ENCODE assay signal across 8 mouse cellular contexts in the genomic region with DNA sequence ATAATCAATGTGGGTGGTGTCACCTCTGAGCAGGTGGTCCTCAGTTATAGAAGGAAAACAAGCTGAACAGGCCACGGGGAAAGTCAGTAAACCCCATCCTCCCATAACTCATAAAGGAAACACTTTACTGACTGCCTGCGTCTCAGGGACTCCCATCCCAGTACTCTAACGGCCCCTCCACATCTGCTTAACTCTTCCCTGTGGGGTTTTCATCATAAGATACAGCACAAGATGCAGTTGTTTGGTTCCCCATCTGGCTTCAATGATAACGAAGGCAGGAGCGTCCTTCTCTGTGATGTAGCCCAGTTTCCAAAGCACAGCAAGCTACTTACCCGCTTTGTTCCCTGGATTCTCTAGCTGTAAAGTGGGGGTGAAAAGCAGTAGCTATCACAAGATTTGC. TPM values are rescaled to one million over a fixed set of nuclear protein-coding genes. Genes with fewer than 3 reads are reported as not detected.
A peak's percentile ranks its signal among the peaks of the same experiment; 100 is the strongest.
DNase-seq lines count a peak whose midpoint lies in the region; ATAC-seq lines count a peak whose summit lies in the region.

No protein-coding gene starts in this region.

- peak overlapping the region; percentile 83 for H3K9ac ChIP-seq in heart, embryonic 16.5 days (ENCODE audit: low read length)
- H3K9ac ChIP-seq in embryonic facial prominence, embryonic 14.5 days (ENCODE audit: low read depth, low read length) = peak overlapping the region; percentile 80
- peak overlapping the region; percentile 84 for H3K9ac ChIP-seq in limb, embryonic 11.5 days (ENCODE audit: low read length)
- peak overlapping the region; percentile 66 for H3K9ac ChIP-seq in neural tube, embryonic 12.5 days

- DNase-seq in heart, adult 9 months (ENCODE audit: low spot score in 2 of 2) = no peak
- DNase-seq in embryonic facial prominence, embryonic 14.5 days (ENCODE audit: low spot score) = no peak
- no peak for DNase-seq in limb, embryonic 11.5 days (ENCODE audit: low spot score)
- DNase-seq in T-cell, adult 2 months (ENCODE audit: low spot score) = no peak
- DNase-seq in thymus, postnatal 25 days = no peak
- no peak for DNase-seq in embryo, embryonic 9.5 days (ENCODE audit: extremely low spot score)

- H3K9me3 ChIP-seq in heart, embryonic 16.5 days (replicated peaks; ENCODE audit: control insufficient read depth, low read length) = no peaks in the 10 kb centered on the region
- H3K9me3 ChIP-seq in embryonic facial prominence, embryonic 14.5 days (ENCODE audit: control insufficient read depth, low read length) = no peaks in the 10 kb centered on the region
- no peaks in the 10 kb centered on the region for H3K9me3 ChIP-seq in limb, embryonic 11.5 days (ENCODE audit: control insufficient read depth, low read length)
- no peaks in the 10 kb centered on the region for H3K9me3 ChIP-seq in neural tube, embryonic 12.5 days

- H3K4me1 ChIP-seq in heart, embryonic 16.5 days (ENCODE audit: control insufficient read depth, insufficient read depth, low read length) = peaks cover 32% of the 10 kb centered on the region
- peaks cover 12% of the 10 kb centered on the region; the same call in 1 of the 2 replicates for H3K4me1 ChIP-seq in embryonic facial prominence, embryonic 14.5 days (ENCODE audit: control insufficient read depth, insufficient read depth, low read length)
- 0 out of 2 replicates have a peak, but pooled peaks cover 3% of the 10 kb centered on the region for H3K4me1 ChIP-seq in limb, embryonic 11.5 days (ENCODE audit: control insufficient read depth, insufficient read depth, low read length)
- peaks cover 37% of the 10 kb centered on the region for H3K4me1 ChIP-seq in neural tube, embryonic 12.5 days

- H3K4me3 ChIP-seq in heart, embryonic 16.5 days (ENCODE audit: low read length) = peak overlapping the region; percentile 64
- peak overlapping the region; percentile 46 for H3K4me3 ChIP-seq in embryonic facial prominence, embryonic 14.5 days (ENCODE audit: low read depth, low read length)
- H3K4me3 ChIP-seq in limb, embryonic 11.5 days (ENCODE audit: low read depth, low read length) = peak overlapping the region; percentile 27
- peak overlapping the region; percentile 33 for H3K4me3 ChIP-seq in neural tube, embryonic 12.5 days

- H3K36me3 ChIP-seq in heart, embryonic 16.5 days (ENCODE audit: control insufficient read depth, insufficient read depth) = peaks cover 6% of the 10 kb centered on the region; the same call in 1 of the 2 replicates
- no peaks in the 10 kb centered on the region for H3K36me3 ChIP-seq in embryonic facial prominence, embryonic 14.5 days (ENCODE audit: control insufficient read depth, insufficient read depth, low read length)
- H3K36me3 ChIP-seq in limb, embryonic 11.5 days (ENCODE audit: control insufficient read depth, insufficient read depth, low read length) = no peaks in the 10 kb centered on the region
- peaks cover 13% of the 10 kb centered on the region for H3K36me3 ChIP-seq in neural tube, embryonic 12.5 days

- peak overlapping the region; percentile 94 for H3K27ac ChIP-seq in heart, embryonic 16.5 days (ENCODE audit: low read length)
- H3K27ac ChIP-seq in embryonic facial prominence, embryonic 14.5 days (replicated peaks; ENCODE audit: low read depth, low read length) = no peak overlapping the region
- H3K27ac ChIP-seq in limb, embryonic 11.5 days (replicated peaks; ENCODE audit: low read depth, low read length) = no peak overlapping the region
- H3K27ac ChIP-seq in neural tube, embryonic 12.5 days = no peak overlapping the region

- ATAC-seq in heart, embryonic 16.5 days (replicated peaks; ENCODE audit: extremely low read depth, insufficient read depth, low FRiP score) = no peak
- ATAC-seq in embryonic facial prominence, embryonic 14.5 days (ENCODE audit: low read depth) = no peak
- ATAC-seq in limb, embryonic 11.5 days (ENCODE audit: insufficient number of reproducible peaks, low FRiP score, low TSS enrichment, low read depth) = no peak
- no peak for ATAC-seq in neural tube, embryonic 12.5 days (ENCODE audit: low FRiP score, low read depth)

- peak overlapping the region; percentile 78 for H3K4me2 ChIP-seq in heart, embryonic 16.5 days (ENCODE audit: low read depth, low read length)
- peak overlapping the region; percentile 70 for H3K4me2 ChIP-seq in embryonic facial prominence, embryonic 14.5 days (ENCODE audit: low read depth, low read length)
- H3K4me2 ChIP-seq in limb, embryonic 11.5 days (ENCODE audit: low read depth, severe bottlenecking) = peak overlapping the region; percentile 59
- peak overlapping the region; percentile 62 for H3K4me2 ChIP-seq in neural tube, embryonic 12.5 days (replicated peaks)

- no peaks in the 10 kb centered on the region; the same call in 1 of the 2 replicates for H3K27me3 ChIP-seq in heart, embryonic 16.5 days (ENCODE audit: control insufficient read depth, insufficient read depth, low read length)
- H3K27me3 ChIP-seq in embryonic facial prominence, embryonic 14.5 days (replicated peaks; ENCODE audit: control insufficient read depth, insufficient read depth, low read length) = no peaks in the 10 kb centered on the region
- no peaks in the 10 kb centered on the region for H3K27me3 ChIP-seq in limb, embryonic 11.5 days (ENCODE audit: control insufficient read depth, insufficient read depth, low read length)
- H3K27me3 ChIP-seq in neural tube, embryonic 12.5 days (replicated peaks) = no peaks in the 10 kb centered on the region

- WGBS in heart, embryonic 16.5 days = 56% methylated on average over 6 of the region's 6 CpGs
- WGBS in embryonic facial prominence, embryonic 14.5 days = 34% methylated on average over 6 of the region's 6 CpGs
- WGBS in limb, embryonic 11.5 days = 52% methylated on average over 6 of the region's 6 CpGs
- 42% methylated on average over 6 of the region's 6 CpGs for WGBS in neural tube, embryonic 12.5 days

RNA-seq across cellular contexts. Expression of a gene that starts 0.8 kb away (rescaled TPM):
- 22.1 and 28.2 TPM in 2 replicates for polyA plus RNA-seq in heart, embryonic 16.5 days (2015; fragmentation: Nextera tagmentation; extraction: Ambion mirVana)
- 12.6 and 13.1 TPM in 2 replicates for polyA plus RNA-seq in embryonic facial prominence, embryonic 14.5 days (2014; fragmentation: Nextera tagmentation; extraction: Ambion mirVana)
- 9.1 and 10.2 TPM in 2 replicates for polyA plus RNA-seq in limb, embryonic 11.5 days (2014; fragmentation: Nextera tagmentation; extraction: Ambion mirVana)
- polyA plus RNA-seq in neural tube, embryonic 12.5 days (2016; fragmentation: Nextera tagmentation; extraction: Ambion mirVana) = 35.6 and 37.8 TPM in 2 replicates

RNA-seq across cellular contexts. Expression of a gene that starts 9.9 kb away (rescaled TPM):
- polyA plus RNA-seq in heart, embryonic 16.5 days (2015; fragmentation: Nextera tagmentation; extraction: Ambion mirVana) = 6.4 and 6.6 TPM in 2 replicates
- polyA plus RNA-seq in embryonic facial prominence, embryonic 14.5 days (2014; fragmentation: Nextera tagmentation; extraction: Ambion mirVana) = 7.6 and 9.3 TPM in 2 replicates
- polyA plus RNA-seq in limb, embryonic 11.5 days (2014; fragmentation: Nextera tagmentation; extraction: Ambion mirVana) = 4.8 and 4.9 TPM in 2 replicates
- 42.6 TPM in 2 replicates for polyA plus RNA-seq in neural tube, embryonic 12.5 days (2016; fragmentation: Nextera tagmentation; extraction: Ambion mirVana)
